Mouse (Mus musculus): ENCODE results near the gene Rb1. TPM values are rescaled to one million over a fixed set of nuclear protein-coding genes. Genes with fewer than 3 reads are reported as not detected.
A peak's percentile ranks its signal among the peaks of the same experiment; 100 is the strongest.

Gene Rb1
- total and polyA plus RNA-seq, 3 experiments = 6.3 to 13.2 TPM; not detected in 1

DNA sequence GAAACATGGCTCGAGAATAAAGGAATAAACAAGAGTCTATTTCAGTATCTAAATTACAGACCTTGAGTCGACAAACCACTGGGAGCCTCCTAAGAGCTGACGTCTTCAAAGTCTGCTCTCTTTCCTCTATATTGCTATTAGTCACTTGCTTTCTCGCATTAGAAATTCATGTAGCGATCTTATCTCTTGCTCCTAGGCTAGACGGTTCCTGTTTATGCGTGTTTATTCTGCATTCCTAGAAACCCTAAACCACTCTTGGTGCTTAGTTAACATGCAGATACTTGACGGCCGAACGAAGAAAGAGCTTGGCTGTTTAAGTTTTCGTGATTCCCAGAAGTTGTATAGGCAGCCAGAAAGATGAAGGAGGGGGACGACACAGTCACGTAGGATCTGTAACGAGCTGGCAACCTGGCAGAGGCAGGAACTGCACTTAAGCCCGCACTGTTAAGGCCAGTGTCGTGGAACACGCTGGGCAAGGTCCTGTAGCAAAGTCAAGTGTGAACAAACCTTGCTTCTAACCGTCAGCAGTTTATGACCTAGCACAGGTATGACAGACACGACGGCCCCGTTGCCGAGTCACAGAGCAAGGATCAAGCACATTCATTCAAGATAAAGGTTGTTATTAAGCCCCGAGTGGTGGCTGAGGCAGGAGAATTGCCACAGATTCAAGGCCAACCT, 45.2 kb upstream of the Rb1 start:
- peaks cover 17 to 25% of the 10 kb centered on the region in 2 experiments for H3K4me1 ChIP-seq (ENCODE audit: control insufficient read depth in 1 of 2, insufficient read depth in 2 of 2, low read length in 2 of 2)
- H3K4me3 ChIP-seq (ENCODE audit: control insufficient read depth in 1 of 2, insufficient read depth in 1 of 2, low read depth in 2 of 2, low read length in 2 of 2) = peak overlapping the region; percentile 35 to 36
- no peak for TF ChIP-seq GABPA (IDR thresholded peaks at IDR 0.05; ENCODE audit: low read depth, low read length)
- no peak for TF ChIP-seq CHD2 (IDR thresholded peaks at IDR 0.05; ENCODE audit: low read length)
- TF ChIP-seq POLR2A (IDR thresholded peaks at IDR 0.05; ENCODE audit: control insufficient read depth in 1 of 2, insufficient read depth in 1 of 2, low read depth in 1 of 2, low read length in 2 of 2, poor library complexity in 1 of 2) = no peak
- no peak for TF ChIP-seq SMC3 (IDR thresholded peaks at IDR 0.05; ENCODE audit: low read depth, low read length)
- TF ChIP-seq ZMIZ1 (IDR thresholded peaks at IDR 0.05; ENCODE audit: low read depth, low read length) = no peak
- TF ChIP-seq ETS1 (IDR thresholded peaks at IDR 0.05; ENCODE audit: low read depth, low read length) = peak; percentile 69
- no peak for TF ChIP-seq CTCF (IDR thresholded peaks at IDR 0.05 in 2 of 3, conservative IDR thresholded peaks at IDR 0.05 in 1 of 3; ENCODE audit: control insufficient read depth in 1 of 3, insufficient read depth in 1 of 3, low read depth in 2 of 3, low read length in 3 of 3, poor library complexity in 1 of 3, severe bottlenecking in 1 of 3)
- TF ChIP-seq SIN3A (IDR thresholded peaks at IDR 0.05; ENCODE audit: low read length) = peak; percentile 18; the same call in 1 of the 2 replicates
- TF ChIP-seq TCF12 (IDR thresholded peaks at IDR 0.05; ENCODE audit: low read depth, low read length) = no peak
- TF ChIP-seq UBTF (IDR thresholded peaks at IDR 0.05; ENCODE audit: borderline replicate concordance, insufficient read depth, low read depth, low read length) = no peak
- no peak for TF ChIP-seq NELFE (IDR thresholded peaks at IDR 0.05; ENCODE audit: low read depth, low read length)
- TF ChIP-seq JUND (IDR thresholded peaks at IDR 0.05; ENCODE audit: low read depth, low read length) = no peak
- TF ChIP-seq CHD1 (IDR thresholded peaks at IDR 0.05; ENCODE audit: low read depth, low read length) = no peak
- no peak for TF ChIP-seq TAL1 (IDR thresholded peaks at IDR 0.05; ENCODE audit: low read length)
- TF ChIP-seq GATA1 (IDR thresholded peaks at IDR 0.05; ENCODE audit: low read depth, low read length) = peak; percentile 79
- no peak for TF ChIP-seq MEF2A (IDR thresholded peaks at IDR 0.05; ENCODE audit: extremely low read depth, insufficient replicate concordance, low read depth, low read length, poor library complexity, severe bottlenecking)
- TF ChIP-seq MXI1 (IDR thresholded peaks at IDR 0.05; ENCODE audit: low read depth, low read length) = no peak
- no peak for TF ChIP-seq KAT2A (conservative IDR thresholded peaks at IDR 0.05; ENCODE audit: low read depth, low read length)
- TF ChIP-seq EP300 (IDR thresholded peaks at IDR 0.05; ENCODE audit: low read depth in 1 of 2, low read length in 2 of 2) = no peak
- TF ChIP-seq E2F4 (IDR thresholded peaks at IDR 0.05; ENCODE audit: borderline replicate concordance, low read depth, low read length) = no peak
- no peak for TF ChIP-seq RCOR1 (IDR thresholded peaks at IDR 0.05; ENCODE audit: low read depth, low read length)
- no peak for TF ChIP-seq MAFK (IDR thresholded peaks at IDR 0.05; ENCODE audit: borderline replicate concordance, low read depth, low read length)
- no peak for TF ChIP-seq MAZ (IDR thresholded peaks at IDR 0.05; ENCODE audit: low read depth, low read length)
- no peak for TF ChIP-seq ELF1 (IDR thresholded peaks at IDR 0.05; ENCODE audit: low read depth, low read length)
- TF ChIP-seq RAD21 (IDR thresholded peaks at IDR 0.05; ENCODE audit: low read depth, low read length) = no peak
- 0 out of 2 replicates have a peak, but pooled peaks have one; percentile 23 for TF ChIP-seq TBP (IDR thresholded peaks at IDR 0.05; ENCODE audit: low read depth, low read length)
- no peak for TF ChIP-seq ZC3H11A (IDR thresholded peaks at IDR 0.05; ENCODE audit: low read depth, low read length)
- no peak for TF ChIP-seq MYB (IDR thresholded peaks at IDR 0.05; ENCODE audit: low read depth, low read length)
- no peak for TF ChIP-seq NRF1 (IDR thresholded peaks at IDR 0.05; ENCODE audit: insufficient read depth, low read depth, low read length, poor library complexity, severe bottlenecking)
- TF ChIP-seq POLR2AphosphoS5 (IDR thresholded peaks at IDR 0.05; ENCODE audit: borderline replicate concordance, low read depth, low read length) = no peak
- TF ChIP-seq ZNF384 (IDR thresholded peaks at IDR 0.05; ENCODE audit: low read depth, low read length) = no peak
- H3K27me3 ChIP-seq (ENCODE audit: control insufficient read depth in 1 of 2, insufficient read depth in 2 of 2, low read length in 2 of 2) = no peaks in the 10 kb centered on the region
- H3K27ac ChIP-seq (ENCODE audit: control insufficient read depth, low read depth, low read length) = peak overlapping the region; percentile 50
- peak; percentile 82 for DNase-seq (ENCODE audit: low read depth, low spot score)
- no peaks in the 10 kb centered on the region for H3K9me3 ChIP-seq (replicated peaks; ENCODE audit: insufficient read depth, low read length)
- peaks cover 2 to 20% of the 10 kb centered on the region in 2 experiments; a peak in 3 of 4 replicates for H3K36me3 ChIP-seq (ENCODE audit: control insufficient read depth in 1 of 2, insufficient read depth in 2 of 2, low read length in 2 of 2)
- peak overlapping the region; percentile 18 for H3K9ac ChIP-seq (ENCODE audit: control insufficient read depth, low read depth, low read length, poor library complexity, severe bottlenecking)
- H3K79me2 ChIP-seq (ENCODE audit: control insufficient read depth, insufficient read depth, low read length, poor library complexity) = 0 out of 2 replicates have a peak, but pooled peaks cover 2% of the 10 kb centered on the region

Measured in MEL (cell line).